Mouse (Mus musculus): ENCODE data around the gene Tns3. TPM values are rescaled to one million over a fixed set of nuclear protein-coding genes. Genes with fewer than 3 reads are reported as not detected.

The Tns3 gene
- total and polyA plus RNA-seq, 3 experiments = 0.22 TPM; not detected in 2

DNA sequence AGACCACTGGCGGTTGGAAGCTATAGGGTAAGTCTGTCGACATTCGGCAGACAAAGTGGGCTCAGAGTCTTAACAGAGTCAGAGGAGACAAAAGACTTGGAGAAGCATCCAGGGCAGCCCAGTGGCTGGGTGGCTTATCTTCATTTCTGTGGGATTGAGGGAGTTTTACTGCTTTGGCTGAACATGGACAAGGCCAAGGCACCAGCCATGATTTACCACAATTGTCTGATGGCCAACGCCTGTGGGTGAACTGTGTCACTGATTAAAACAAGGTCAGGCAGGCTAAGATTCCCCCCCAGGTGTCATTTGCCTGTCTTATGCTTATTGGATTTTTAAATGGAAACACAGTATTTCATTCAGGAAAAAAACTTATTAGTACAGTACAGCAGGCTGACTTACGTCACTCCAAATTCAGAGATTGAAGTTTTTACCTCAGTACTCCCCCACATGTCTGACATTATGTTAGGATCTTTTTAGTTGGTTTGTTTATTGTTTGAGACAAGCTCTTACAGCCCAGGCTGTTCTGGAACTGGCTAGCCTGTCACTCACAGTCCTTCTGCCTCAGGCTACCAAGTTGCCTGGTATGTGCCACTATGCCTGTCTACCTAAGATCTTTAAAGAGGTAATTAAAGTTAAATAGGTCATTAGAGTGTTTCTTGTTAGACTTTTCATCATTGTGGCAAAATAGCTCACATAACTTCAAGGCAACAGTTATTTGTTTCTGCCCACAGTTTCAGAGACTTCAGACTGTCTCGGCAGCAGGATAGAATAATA lies 11.6 kb upstream of the Tns3 start:
- H3K4me3 ChIP-seq (ENCODE audit: low read depth, low read length) = no peak overlapping the region
- ATAC-seq (ENCODE audit: extremely low read depth, insufficient number of reproducible peaks, low FRiP score, poor library complexity, severe bottlenecking) = no peak

DNA sequence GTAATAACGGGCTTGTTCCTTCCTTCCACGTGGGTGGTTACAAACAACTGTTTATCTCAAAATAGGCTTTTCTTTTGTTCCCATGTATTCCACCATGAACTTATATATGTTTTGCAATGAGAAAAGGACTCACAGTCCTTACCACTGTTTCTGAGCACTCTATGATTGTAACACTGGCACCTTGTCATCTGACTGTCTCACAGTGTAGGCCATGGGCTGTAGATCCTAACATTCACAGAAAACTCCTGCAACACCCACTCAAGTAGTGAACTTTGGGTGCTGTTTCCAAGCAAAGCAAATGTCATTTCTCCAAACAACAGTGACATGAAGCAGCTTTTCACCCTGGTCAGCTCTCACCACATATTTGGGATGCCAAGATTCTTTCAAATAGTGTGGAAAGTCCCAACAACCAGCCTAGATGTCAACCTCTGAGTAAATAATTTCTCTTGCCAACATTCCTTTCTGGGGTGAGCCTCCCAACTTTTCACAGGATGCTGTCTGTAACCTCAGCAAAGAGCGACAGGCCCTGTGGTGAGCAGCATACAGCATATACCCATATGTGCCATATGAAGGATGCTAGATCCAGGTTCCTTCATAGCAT lies 10.3 kb upstream of the Tns3 start:
- Histone ChIP-seq H3K36me3 (replicated peaks) (no peaks in the 10 kb centered on the region), H3K4me1 (ENCODE audit: insufficient read depth, low read depth, low read length) (no peaks in the 10 kb centered on the region), H3K9me3 (replicated peaks) (0 out of 2 replicates have a peak, but pooled peaks cover 2% of the 10 kb centered on the region), H3K27me3 (ENCODE audit: insufficient read depth, low read length) (no peaks in the 10 kb centered on the region), H3K4me3 (ENCODE audit: low read depth, low read length) (no peak overlapping the region)
- TF ChIP-seq POLR2AphosphoS5 (IDR thresholded peaks at IDR 0.05; ENCODE audit: insufficient replicate concordance, low read depth, low read length) (no peak), CTCF (IDR thresholded peaks at IDR 0.05; ENCODE audit: low read depth, low read length) (no peak), GATA1 (IDR thresholded peaks at IDR 0.05; ENCODE audit: borderline replicate concordance, low read length) (no peak)
- ATAC-seq (ENCODE audit: extremely low read depth, insufficient number of reproducible peaks, low FRiP score, poor library complexity, severe bottlenecking) = no peak
- DNase-seq (ENCODE audit: low spot score) = no peak

More for the DNA sequence above, 11.6 kb upstream of the Tns3 start:
- H3K27me3 ChIP-seq (ENCODE audit: insufficient read depth, low read length) = no peaks in the 10 kb centered on the region
- TF ChIP-seq POLR2AphosphoS5 (IDR thresholded peaks at IDR 0.05; ENCODE audit: insufficient replicate concordance, low read depth, low read length) (no peak), GATA1 (IDR thresholded peaks at IDR 0.05; ENCODE audit: borderline replicate concordance, low read length) (no peak), CTCF (IDR thresholded peaks at IDR 0.05; ENCODE audit: low read depth, low read length) (no peak), GATA2 (IDR thresholded peaks at IDR 0.05; ENCODE audit: borderline replicate concordance, low read depth, low read length) (no peak), TAL1 (conservative IDR thresholded peaks at IDR 0.05; ENCODE audit: low read depth, low read length) (no peak)
- 0 out of 2 replicates have a peak, but pooled peaks cover 2% of the 10 kb centered on the region for H3K9me3 ChIP-seq (replicated peaks)
- no peaks in the 10 kb centered on the region for H3K4me1 ChIP-seq (ENCODE audit: insufficient read depth, low read depth, low read length)
- no peaks in the 10 kb centered on the region for H3K36me3 ChIP-seq (replicated peaks)
- no peak for DNase-seq (ENCODE audit: low spot score)

DNA sequence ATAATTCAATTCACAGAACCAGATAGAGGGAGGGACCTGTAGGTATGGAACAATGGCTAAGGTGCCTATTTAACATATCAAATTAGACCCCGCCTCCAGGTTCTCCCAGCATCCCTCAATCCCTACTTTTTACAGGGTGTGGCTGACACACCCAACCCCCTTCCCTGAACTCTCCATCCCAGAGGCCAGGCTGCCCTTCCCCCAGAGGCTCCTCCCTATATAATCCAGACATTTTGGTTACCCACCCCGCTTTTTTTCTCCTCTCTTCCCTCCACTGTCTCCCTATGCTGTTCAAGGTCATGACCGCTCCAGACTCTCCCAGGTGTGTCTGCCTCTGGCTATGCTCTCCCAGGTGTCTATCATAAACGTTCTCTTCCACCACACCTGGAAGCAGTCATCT lies 7.4 kb upstream of the Tns3 start:
- no peaks in the 10 kb centered on the region for H3K4me1 ChIP-seq (ENCODE audit: insufficient read depth, low read depth, low read length)
- ATAC-seq (ENCODE audit: extremely low read depth, insufficient number of reproducible peaks, low FRiP score, poor library complexity, severe bottlenecking) (no peak), DNase-seq (ENCODE audit: low spot score) (no peak)
- no peaks in the 10 kb centered on the region for H3K9me3 ChIP-seq (replicated peaks)
- H3K4me3 ChIP-seq (ENCODE audit: low read depth, low read length) = no peak overlapping the region
- TF ChIP-seq GATA2 (IDR thresholded peaks at IDR 0.05; ENCODE audit: borderline replicate concordance, low read depth, low read length) = no peak
- TF ChIP-seq CTCF (IDR thresholded peaks at IDR 0.05; ENCODE audit: low read depth, low read length) = no peak
- TF ChIP-seq POLR2AphosphoS5 (IDR thresholded peaks at IDR 0.05; ENCODE audit: insufficient replicate concordance, low read depth, low read length) = no peak
- TF ChIP-seq GATA1 (IDR thresholded peaks at IDR 0.05; ENCODE audit: borderline replicate concordance, low read length) = no peak
- no peak for TF ChIP-seq TAL1 (conservative IDR thresholded peaks at IDR 0.05; ENCODE audit: low read depth, low read length)
- H3K27me3 ChIP-seq (ENCODE audit: insufficient read depth, low read length) = no peaks in the 10 kb centered on the region
- H3K36me3 ChIP-seq (replicated peaks) = no peaks in the 10 kb centered on the region

DNA sequence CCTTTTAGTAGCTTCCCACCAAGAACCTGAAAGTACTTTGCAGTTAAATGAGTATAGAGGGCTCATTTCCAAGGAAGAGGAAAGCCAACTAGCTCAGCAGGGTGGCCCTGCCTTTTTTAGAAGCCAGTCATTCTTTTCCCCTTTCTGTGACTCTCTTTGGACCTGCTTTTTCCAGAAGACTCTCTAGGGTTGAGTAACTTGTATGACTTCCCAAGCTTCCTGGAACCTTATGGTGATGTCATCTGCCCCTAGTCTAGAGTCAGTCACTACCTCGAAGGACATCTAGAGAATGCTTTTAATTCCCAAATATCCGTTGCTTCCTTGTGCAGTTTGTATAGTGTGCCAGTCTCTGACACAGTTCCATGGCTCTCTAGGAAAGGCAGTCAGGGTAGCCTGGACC lies 4.8 kb upstream of the Tns3 start:
- ATAC-seq (ENCODE audit: extremely low read depth, insufficient number of reproducible peaks, low FRiP score, poor library complexity, severe bottlenecking) (no peak), DNase-seq (ENCODE audit: low spot score) (no peak)
- H3K36me3 ChIP-seq (replicated peaks) = no peaks in the 10 kb centered on the region
- peaks cover 4% of the 10 kb centered on the region; the same call in 1 of the 2 replicates for H3K9me3 ChIP-seq (replicated peaks)
- TF ChIP-seq TAL1 (conservative IDR thresholded peaks at IDR 0.05; ENCODE audit: low read depth, low read length) = no peak
- TF ChIP-seq GATA2 (IDR thresholded peaks at IDR 0.05; ENCODE audit: borderline replicate concordance, low read depth, low read length) = no peak
- TF ChIP-seq CTCF (IDR thresholded peaks at IDR 0.05; ENCODE audit: low read depth, low read length) = no peak
- TF ChIP-seq POLR2AphosphoS5 (IDR thresholded peaks at IDR 0.05; ENCODE audit: insufficient replicate concordance, low read depth, low read length) = no peak
- no peak for TF ChIP-seq GATA1 (IDR thresholded peaks at IDR 0.05; ENCODE audit: borderline replicate concordance, low read length)
- no peak overlapping the region for H3K4me3 ChIP-seq (ENCODE audit: low read depth, low read length)
- no peaks in the 10 kb centered on the region for H3K4me1 ChIP-seq (ENCODE audit: insufficient read depth, low read depth, low read length)
- H3K27me3 ChIP-seq (ENCODE audit: insufficient read depth, low read length) = 0 out of 2 replicates have a peak, but pooled peaks cover under 1% of the 10 kb centered on the region

DNA sequence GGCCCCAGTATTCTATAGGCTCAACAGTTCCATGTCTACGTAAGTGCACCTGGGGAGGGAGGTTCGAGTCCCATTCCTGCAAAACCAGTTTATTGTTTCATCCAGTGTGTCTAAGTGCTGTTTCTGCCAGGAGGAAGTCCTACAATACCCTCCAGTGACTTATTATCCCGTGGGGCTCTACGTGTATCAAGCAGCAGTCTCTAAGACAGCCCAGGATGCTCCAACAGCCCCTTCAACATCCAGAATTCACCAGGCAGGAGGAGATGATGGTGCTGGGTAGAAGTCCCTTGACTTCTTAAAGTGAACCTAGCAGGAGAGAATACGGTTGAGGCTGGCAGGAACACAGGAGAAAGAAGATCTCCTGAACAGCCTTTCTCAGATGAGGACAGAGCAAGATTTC lies 462 bp upstream of the Tns3 start:
- H3K4me3 ChIP-seq (ENCODE audit: low read depth, low read length) = no peak overlapping the region
- no peaks in the 10 kb centered on the region for H3K4me1 ChIP-seq (ENCODE audit: insufficient read depth, low read depth, low read length)
- TF ChIP-seq POLR2AphosphoS5 (IDR thresholded peaks at IDR 0.05; ENCODE audit: insufficient replicate concordance, low read depth, low read length) (no peak), TAL1 (conservative IDR thresholded peaks at IDR 0.05; ENCODE audit: low read depth, low read length) (no peak), CTCF (IDR thresholded peaks at IDR 0.05; ENCODE audit: low read depth, low read length) (no peak), GATA2 (IDR thresholded peaks at IDR 0.05; ENCODE audit: borderline replicate concordance, low read depth, low read length) (no peak), GATA1 (IDR thresholded peaks at IDR 0.05; ENCODE audit: borderline replicate concordance, low read length) (no peak)
- ATAC-seq (ENCODE audit: extremely low read depth, insufficient number of reproducible peaks, low FRiP score, poor library complexity, severe bottlenecking) (no peak), DNase-seq (ENCODE audit: low spot score) (no peak)
- no peaks in the 10 kb centered on the region for H3K36me3 ChIP-seq (replicated peaks)
- peaks cover 5% of the 10 kb centered on the region; the same call in 1 of the 2 replicates for H3K27me3 ChIP-seq (ENCODE audit: insufficient read depth, low read length)
- peaks cover 10% of the 10 kb centered on the region; the same call in 1 of the 2 replicates for H3K9me3 ChIP-seq (replicated peaks)

Measured in G1E (cell line).